Mouse (Mus musculus): ENCODE results near the gene Ankrd49.

Ankrd49 gene

DNA sequence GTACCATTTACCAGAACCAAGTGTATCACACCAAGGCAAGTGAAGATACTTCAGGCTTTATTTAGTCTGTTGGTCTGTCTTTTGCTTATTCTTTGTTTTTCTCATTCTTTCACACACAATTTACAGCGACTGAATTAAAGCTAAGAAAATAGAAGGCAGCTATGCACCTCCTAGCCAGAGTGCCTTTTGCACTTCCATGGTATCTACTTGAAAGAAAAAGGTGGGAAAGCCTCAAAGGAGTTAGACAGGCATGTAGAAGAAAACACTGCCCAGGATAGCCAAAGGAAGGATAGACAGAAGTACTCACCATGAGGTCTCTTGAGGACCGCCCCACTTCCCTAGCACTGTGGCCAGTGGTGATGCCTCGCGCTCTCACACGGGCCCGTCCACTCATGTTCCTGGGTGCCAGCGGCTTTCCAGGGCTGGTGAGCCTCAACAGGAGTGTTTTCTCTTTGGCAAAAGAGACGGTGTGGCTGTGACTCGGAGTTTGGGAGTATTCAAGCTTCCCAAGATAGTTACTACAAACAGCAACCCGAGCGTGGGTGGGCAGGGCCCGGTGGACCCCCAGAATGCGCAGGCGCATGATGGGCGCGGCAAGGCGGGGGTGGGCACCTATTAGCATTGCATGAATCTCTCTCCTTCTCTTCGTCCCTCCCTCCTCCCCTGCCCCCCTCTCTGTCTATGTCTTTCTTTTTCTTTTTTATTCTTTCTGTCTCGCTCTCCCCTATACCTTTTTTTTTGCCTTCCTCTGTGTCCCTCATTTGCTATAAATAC lies 44.3 kb downstream of the Ankrd49 start, which contains the start of gene Piwil4:
TSS of gene Piwil4 (minus strand) at position 583 of the 774 bp plus-strand sequence.
- DNase-seq (ENCODE audit: low spot score), result no peak

DNA sequence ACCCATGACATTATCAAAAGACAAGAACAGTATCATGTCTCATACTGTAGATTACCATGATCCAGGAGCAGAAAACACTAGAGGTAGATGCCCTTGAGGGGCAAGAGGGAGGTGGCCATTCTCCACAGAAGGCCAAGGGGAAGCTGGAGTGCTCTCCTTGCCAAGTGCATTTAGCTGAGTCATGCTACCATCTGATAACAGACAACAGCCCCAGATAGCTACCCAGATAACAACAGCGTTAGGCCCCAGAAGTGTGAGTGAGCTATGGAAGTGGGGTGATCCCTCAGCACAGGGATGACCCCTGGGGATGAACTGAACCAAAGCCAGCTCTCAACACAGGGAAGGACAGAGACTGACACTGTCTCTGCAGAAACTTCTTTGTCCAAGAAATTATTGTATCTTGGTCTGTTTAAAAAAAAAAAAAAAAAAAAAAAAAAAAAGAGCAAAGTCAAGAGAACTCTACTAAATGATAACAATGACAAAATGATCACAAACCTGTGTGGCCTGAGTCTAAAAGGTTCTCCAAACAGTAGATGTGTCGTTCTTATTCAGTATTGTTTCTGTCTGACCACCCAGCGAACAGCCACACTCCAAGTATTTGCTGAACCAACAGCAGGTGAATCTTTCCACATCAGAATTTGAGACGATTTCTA lies 45.0 kb downstream of the Ankrd49 start:
- no peak for DNase-seq (ENCODE audit: low spot score)

DNA sequence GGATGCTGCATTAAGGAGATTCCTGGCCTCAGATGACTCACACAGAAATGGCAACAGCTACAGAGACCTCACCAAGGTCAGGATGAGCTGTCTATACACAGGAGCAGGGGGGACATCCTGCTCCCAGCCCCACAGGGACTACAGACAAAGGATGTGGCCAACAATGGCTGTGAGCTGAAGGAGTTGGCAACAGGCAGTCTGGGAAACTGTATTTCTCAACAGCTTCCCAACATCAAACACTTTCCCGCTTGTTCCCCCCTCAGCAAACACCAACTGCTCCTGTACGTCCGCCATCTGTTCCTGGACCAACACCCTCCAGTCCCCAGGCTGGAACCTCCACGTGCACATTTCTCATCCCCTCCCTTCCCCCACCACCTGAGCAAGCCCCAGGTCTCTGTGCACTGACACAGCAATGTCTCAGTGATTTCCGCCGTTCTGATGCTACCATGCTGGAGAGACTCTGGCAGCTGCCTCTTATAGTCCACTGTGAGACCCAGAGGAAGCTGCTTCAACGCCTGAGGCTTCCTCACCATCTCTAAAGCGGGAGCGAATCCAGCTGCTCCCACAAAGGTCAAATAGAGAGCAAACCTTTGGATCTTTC lies 53.6 kb downstream of the Ankrd49 start:
- no peak for DNase-seq (ENCODE audit: low spot score)

Measured in urinary bladder, postnatal 14 days (tissue).